Mouse (Mus musculus): Measurements from ENCODE around the gene Prr14l.
"Not testable (repeated sequence)": the region's sequence is repeated elsewhere in the genome, so short reads cannot be mapped to it uniquely, and the experiment has no call there.

Prr14l gene

GRCm38 (mm10) chr5:32853731-32854507 lies at the start of gene Prr14l:
Prr14l (minus strand) TSS chr5:32854256.
- DNase-seq (ENCODE audit: low spot score) = peak; percentile 96

- DNase-seq (ENCODE audit: low spot score) = no peak
Measured at GRCm38 (mm10) chr5:32886739-32887138, 32.7 kb upstream of the Prr14l start.

- no peak for DNase-seq (ENCODE audit: low spot score)
Measured at GRCm38 (mm10) chr5:32872346-32872745, 18.3 kb upstream of the Prr14l start.

- DNase-seq (ENCODE audit: low spot score) = no peak
Measured at GRCm38 (mm10) chr5:32869389-32870024, 15.5 kb upstream of the Prr14l start.

GRCm38 (mm10) chr5:32863253-32864228 lies 9.5 kb upstream of the Prr14l start, which contains the start of gene Depdc5:
Depdc5 (plus strand) TSS chr5:32863701.
- peak; percentile 89 for DNase-seq (ENCODE audit: low spot score)

GRCm38 (mm10) chr5:32862469-32863132 lies 8.5 kb upstream of the Prr14l start:
- DNase-seq (ENCODE audit: low spot score) = no peak

- no peak for DNase-seq (ENCODE audit: low spot score)
Measured at GRCm38 (mm10) chr5:32861082-32861481, 7.0 kb upstream of the Prr14l start.

GRCm38 (mm10) chr5:32857781-32858220 lies 3.7 kb upstream of the Prr14l start:
- peak; percentile 52 for DNase-seq (ENCODE audit: low spot score)

- not testable (repeated sequence) for DNase-seq (ENCODE audit: low spot score)
Measured at GRCm38 (mm10) chr5:32855274-32855673, 1.2 kb upstream of the Prr14l start.

GRCm38 (mm10) chr5:32854818-32855217 lies 762 bp upstream of the Prr14l start:
- no peak for DNase-seq (ENCODE audit: low spot score)

GRCm38 (mm10) chr5:32852026-32852425 lies 2.0 kb downstream of the Prr14l start:
- DNase-seq (ENCODE audit: low spot score) = no peak

GRCm38 (mm10) chr5:32849580-32849979 lies 4.5 kb downstream of the Prr14l start:
- DNase-seq (ENCODE audit: low spot score) = not testable (repeated sequence)

- peak; percentile 51 for DNase-seq (ENCODE audit: low spot score)
Measured at GRCm38 (mm10) chr5:32849178-32849577, 4.9 kb downstream of the Prr14l start.

- no peak for DNase-seq (ENCODE audit: low spot score)
Measured at GRCm38 (mm10) chr5:32840029-32840428, 14.0 kb downstream of the Prr14l start.

GRCm38 (mm10) chr5:32836976-32837375 lies 17.1 kb downstream of the Prr14l start:
- no peak for DNase-seq (ENCODE audit: low spot score)

- no peak for DNase-seq (ENCODE audit: low spot score)
Measured at GRCm38 (mm10) chr5:32834497-32834896, 19.6 kb downstream of the Prr14l start.

- no peak for DNase-seq (ENCODE audit: low spot score)
Measured at GRCm38 (mm10) chr5:32830054-32830453, 24.0 kb downstream of the Prr14l start.

GRCm38 (mm10) chr5:32828766-32829165 lies 25.3 kb downstream of the Prr14l start:
- not testable (repeated sequence) for DNase-seq (ENCODE audit: low spot score)

- no peak for DNase-seq (ENCODE audit: low spot score)
Measured at GRCm38 (mm10) chr5:32827009-32827408, 27.0 kb downstream of the Prr14l start, which contains the start of gene Gm20671. Gm20671 (minus strand) TSS chr5:32827109.

GRCm38 (mm10) chr5:32820471-32820870 lies 33.6 kb downstream of the Prr14l start:
- DNase-seq (ENCODE audit: low spot score) = no peak

GRCm38 (mm10) chr5:32815396-32815795 lies 38.7 kb downstream of the Prr14l start:
- no peak for DNase-seq (ENCODE audit: low spot score)

Data from c-Kit-positive CD71-positive TER-119-positive erythroid progenitor cells, embryonic 14.5 days (primary cell).